Mouse (Mus musculus) erythroblast, embryonic 14.5 days (primary cell): ENCODE measurements around the gene Tm9sf3. TPM values are rescaled to one million over a fixed set of nuclear protein-coding genes. Genes with fewer than 3 reads are reported as not detected.

Experiments
- H3K27me3 ChIP-seq: 2 replicates; pipeline ENCODE4 v1.6.1; 2012; ENCODE audit warnings: inconsistent platforms; ENCODE audit not compliant: control insufficient read depth
- H3K36me3 ChIP-seq: 2 replicates; pipeline ENCODE4 v1.6.1; 2012; ENCODE audit warnings: mild to moderate bottlenecking, inconsistent platforms; ENCODE audit not compliant: control insufficient read depth
- H3K4me1 ChIP-seq: 2 replicates; pipeline ENCODE4 v1.6.1; 2012; ENCODE audit warnings: inconsistent platforms; ENCODE audit not compliant: control insufficient read depth
- H3K4me3 ChIP-seq: replicated peaks from 2 replicates; pipeline ENCODE3; 2012; ENCODE audit warnings: moderate library complexity, mild to moderate bottlenecking, inconsistent platforms
- H3K9me3 ChIP-seq: 2 replicates; pipeline ENCODE4 v1.6.1; 2012; ENCODE audit warnings: low read length, inconsistent platforms, mixed read lengths; ENCODE audit not compliant: control insufficient read depth
- GATA1 ChIP-seq: IDR thresholded peaks from 2 replicates; pipeline ENCODE4 v1.6.1; 2012; ENCODE audit warnings: low read length, inconsistent platforms, mixed read lengths
- TAL1 ChIP-seq: IDR thresholded peaks from 3 replicates; pipeline ENCODE4 v1.6.1; 2012; ENCODE audit warnings: low read length, inconsistent platforms, mixed read lengths
- polyA plus RNA-seq: library from polyadenylated mRNA; stranded (reverse); fragments of >175 nt; gene quantifications from 2 replicates; pipeline ENCODE4 v1.2.3, GENCODE M21; 2012

The Tm9sf3 gene
- polyA plus RNA-seq, 1 experiment: 0.39 TPM

DNA sequence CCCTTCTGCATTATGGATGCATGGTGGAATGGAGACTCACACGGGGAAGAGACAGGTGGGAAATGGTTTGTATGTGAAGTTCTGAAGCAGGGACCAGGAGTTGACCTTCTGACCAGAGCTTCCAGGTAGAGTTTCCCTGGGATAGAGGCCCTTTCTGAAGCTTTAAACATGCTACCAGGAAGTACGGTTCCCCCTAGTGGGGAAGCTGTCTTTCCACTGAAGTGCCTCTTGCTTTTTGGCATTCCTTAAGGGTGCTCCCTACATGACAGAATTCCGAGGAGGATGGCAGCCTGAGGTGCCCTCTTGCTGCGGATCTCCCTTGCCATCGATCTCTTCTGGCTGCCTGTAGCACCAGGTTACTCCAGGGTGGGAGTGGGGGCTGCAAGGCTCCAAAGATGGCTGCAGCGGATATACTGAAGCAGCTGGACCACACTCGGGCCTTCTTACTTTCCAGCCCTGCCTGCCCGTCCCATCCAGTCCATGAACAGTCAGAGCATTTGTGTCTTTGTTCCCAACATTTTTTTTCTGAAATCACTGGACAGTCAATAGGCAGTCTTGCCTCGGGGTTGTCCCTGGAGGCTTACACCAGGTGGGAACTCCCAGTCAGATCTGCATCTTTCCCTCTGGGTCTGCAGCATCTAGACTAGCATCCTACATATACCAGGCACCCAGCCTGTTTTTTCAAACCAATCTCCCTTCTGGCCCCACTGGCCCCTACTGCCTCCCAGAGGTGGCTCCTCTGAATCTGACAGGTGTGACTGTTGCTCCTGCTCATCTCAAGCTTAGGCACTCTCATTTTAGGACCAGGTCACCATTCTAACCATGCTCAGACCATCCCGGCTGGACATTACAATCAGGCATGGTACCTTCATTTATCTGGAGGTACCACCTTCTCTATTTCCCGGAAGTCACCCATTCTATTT, 59.4 kb downstream of the Tm9sf3 start:
- Histone ChIP-seq H3K4me3 (no peak overlapping the region), H3K27me3 (peaks cover 40% of the 10 kb centered on the region), H3K36me3 (no peaks in the 10 kb centered on the region), H3K4me1 (no peaks in the 10 kb centered on the region; the same call in 1 of the 2 replicates), H3K9me3 (no peaks in the 10 kb centered on the region)
- TF ChIP-seq TAL1 (no peak), GATA1 (no peak)

GRCm38 (mm10) chr19:41197606-41198005, 66.2 kb downstream of the Tm9sf3 start:
- Histone ChIP-seq H3K9me3 (no peaks in the 10 kb centered on the region), H3K27me3 (no peaks in the 10 kb centered on the region), H3K4me3 (no peak overlapping the region), H3K36me3 (no peaks in the 10 kb centered on the region), H3K4me1 (no peaks in the 10 kb centered on the region)
- TF ChIP-seq GATA1 (no peak), TAL1 (no peak)

DNA sequence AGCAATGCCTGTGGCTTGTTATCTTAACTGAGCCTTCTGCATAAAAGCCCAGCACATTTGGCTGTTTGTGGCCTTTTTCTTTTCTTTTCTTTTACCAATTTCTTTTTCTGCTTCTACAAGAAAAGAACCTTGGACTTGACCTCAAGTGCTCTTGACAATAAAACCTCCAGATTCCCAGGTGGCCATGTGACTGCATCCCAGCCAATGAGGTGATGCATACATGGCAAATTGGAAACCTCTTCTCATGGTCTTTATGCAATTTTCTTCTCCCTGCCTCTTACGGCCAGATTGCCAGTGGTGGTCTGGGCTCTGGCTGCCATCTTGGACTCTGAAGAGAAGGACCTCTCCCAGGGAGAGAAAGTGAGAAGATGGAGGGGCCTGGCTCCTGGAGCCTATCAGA, 70.4 kb downstream of the Tm9sf3 start:
- H3K36me3 ChIP-seq: no peaks in the 10 kb centered on the region
- H3K27me3 ChIP-seq: no peaks in the 10 kb centered on the region
- no peaks in the 10 kb centered on the region for H3K9me3 ChIP-seq
- no peak overlapping the region for H3K4me3 ChIP-seq
- no peaks in the 10 kb centered on the region for H3K4me1 ChIP-seq
- TF ChIP-seq GATA1 (no peak), TAL1 (no peak)

DNA sequence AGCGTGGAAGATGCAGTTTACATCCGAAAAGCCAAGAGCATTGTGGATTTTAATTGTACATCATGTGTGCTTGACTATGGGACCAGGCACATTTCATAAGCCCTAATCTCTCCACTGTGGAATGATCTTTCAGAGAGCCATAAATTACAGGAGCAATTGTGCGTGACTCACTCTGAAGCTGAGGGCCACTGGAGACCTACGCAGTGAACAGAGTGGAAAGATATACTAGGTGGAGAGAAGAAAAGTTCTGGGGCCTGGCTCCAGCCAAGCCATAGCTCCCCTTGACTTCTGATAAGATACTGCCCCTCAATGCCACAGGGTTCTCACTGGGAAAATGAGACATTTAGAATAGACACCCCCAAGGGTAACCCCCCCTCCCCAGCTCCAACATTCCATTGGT, 70.8 kb downstream of the Tm9sf3 start:
- no peaks in the 10 kb centered on the region for H3K9me3 ChIP-seq
- no peak overlapping the region for H3K4me3 ChIP-seq
- H3K4me1 ChIP-seq: no peaks in the 10 kb centered on the region
- no peak for TF ChIP-seq GATA1
- TF ChIP-seq TAL1: no peak
- no peaks in the 10 kb centered on the region for H3K36me3 ChIP-seq
- no peaks in the 10 kb centered on the region for H3K27me3 ChIP-seq

GRCm38 (mm10) chr19:41191724-41192123, 72.1 kb downstream of the Tm9sf3 start:
- Histone ChIP-seq H3K9me3 (no peaks in the 10 kb centered on the region), H3K4me3 (no peak overlapping the region)
- TF ChIP-seq TAL1 (no peak), GATA1 (no peak)

GRCm38 (mm10) chr19:41190876-41191434, 72.8 kb downstream of the Tm9sf3 start:
- H3K27me3 ChIP-seq: no peaks in the 10 kb centered on the region
- H3K36me3 ChIP-seq: no peaks in the 10 kb centered on the region
- H3K9me3 ChIP-seq: no peaks in the 10 kb centered on the region
- TF ChIP-seq TAL1 (no peak), GATA1 (no peak)
- no peaks in the 10 kb centered on the region for H3K4me1 ChIP-seq
- H3K4me3 ChIP-seq: no peak overlapping the region

More at GRCm38 (mm10) chr19:41191724-41192123, 72.1 kb downstream of the Tm9sf3 start:
- Histone ChIP-seq H3K36me3 (no peaks in the 10 kb centered on the region), H3K27me3 (no peaks in the 10 kb centered on the region), H3K4me1 (no peaks in the 10 kb centered on the region)

GRCm38 (mm10) chr19:41177331-41177730, 86.5 kb downstream of the Tm9sf3 start:
- H3K36me3 ChIP-seq: no peaks in the 10 kb centered on the region
- no peak overlapping the region for H3K4me3 ChIP-seq
- no peaks in the 10 kb centered on the region for H3K27me3 ChIP-seq
- H3K9me3 ChIP-seq: no peaks in the 10 kb centered on the region
- TF ChIP-seq GATA1 (no peak), TAL1 (no peak)
- no peaks in the 10 kb centered on the region for H3K4me1 ChIP-seq

DNA sequence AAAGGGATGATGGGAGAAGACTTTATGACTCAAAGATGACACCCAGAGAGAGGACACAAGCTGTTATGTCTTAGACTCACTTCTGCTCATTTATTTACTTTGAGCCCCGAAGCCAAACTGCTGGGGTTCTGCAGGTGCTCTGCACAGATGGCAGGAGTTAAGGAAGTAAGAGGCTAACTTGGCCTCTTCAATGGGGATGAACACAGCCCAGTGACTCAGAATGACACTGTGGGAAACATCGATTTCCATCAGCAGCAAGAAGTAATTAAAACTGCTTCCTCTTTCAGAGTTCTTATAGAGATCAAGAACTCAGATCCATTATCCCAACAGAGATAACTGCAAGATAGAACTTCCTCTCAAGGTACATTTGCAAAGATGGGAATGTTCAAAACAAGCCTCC, 86.9 kb downstream of the Tm9sf3 start:
- no peaks in the 10 kb centered on the region for H3K36me3 ChIP-seq
- no peaks in the 10 kb centered on the region for H3K4me1 ChIP-seq
- TF ChIP-seq TAL1: no peak
- TF ChIP-seq GATA1: no peak
- H3K4me3 ChIP-seq: no peak overlapping the region
- H3K9me3 ChIP-seq: no peaks in the 10 kb centered on the region
- no peaks in the 10 kb centered on the region for H3K27me3 ChIP-seq

DNA sequence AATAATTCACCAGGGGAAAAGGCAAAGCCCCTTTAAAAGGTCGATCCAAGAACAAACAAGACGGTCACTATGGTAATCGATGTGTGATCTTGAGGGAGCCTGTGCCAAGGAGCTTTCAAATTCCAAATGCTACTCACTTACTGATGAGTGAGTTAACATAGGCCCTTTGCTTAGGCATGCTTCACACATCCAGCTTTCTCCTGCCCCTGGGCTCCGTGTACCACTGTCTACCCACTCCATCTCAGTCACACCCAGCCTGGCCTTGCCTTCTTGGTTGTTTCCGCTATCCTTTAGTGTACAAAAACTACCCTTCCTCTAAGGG, 97.9 kb downstream of the Tm9sf3 start:
- Histone ChIP-seq H3K36me3 (no peaks in the 10 kb centered on the region), H3K4me1 (no peaks in the 10 kb centered on the region), H3K4me3 (no peak overlapping the region), H3K9me3 (no peaks in the 10 kb centered on the region), H3K27me3 (no peaks in the 10 kb centered on the region)
- TF ChIP-seq TAL1: no peak
- TF ChIP-seq GATA1: no peak
